Mouse (Mus musculus): ENCODE results near the gene Mterf1a. TPM values are rescaled to one million over a fixed set of nuclear protein-coding genes. Genes with fewer than 3 reads are reported as not detected.

The Mterf1a gene
- polyA plus RNA-seq, 1 experiment from 2014 or later: 4.8 TPM

Other genes starting within 250 kb of the Mterf1a start
- not detected in 2 replicates for gene Tmbim7, start 242.8 kb downstream of the Mterf1a start, polyA plus RNA-seq (2014; fragmentation: Nextera tagmentation; extraction: Ambion mirVana)
- 65.5 and 72.0 TPM in 2 replicates for gene Gatad1, start 236.7 kb downstream of the Mterf1a start, polyA plus RNA-seq (2014; fragmentation: Nextera tagmentation; extraction: Ambion mirVana)
- gene Ankib1, start 91.0 kb downstream of the Mterf1a start, polyA plus RNA-seq (2014; fragmentation: Nextera tagmentation; extraction: Ambion mirVana): 8.0 and 8.9 TPM in 2 replicates
- 38.4 and 41.4 TPM in 2 replicates for gene Krit1, start 90.7 kb downstream of the Mterf1a start, polyA plus RNA-seq (2014; fragmentation: Nextera tagmentation; extraction: Ambion mirVana)
- 0.30 and 0.32 TPM in 2 replicates for gene Lrrd1, start 48.8 kb downstream of the Mterf1a start, polyA plus RNA-seq (2014; fragmentation: Nextera tagmentation; extraction: Ambion mirVana)
- 93.5 and 104 TPM in 2 replicates for gene Akap9, start 34.1 kb upstream of the Mterf1a start, polyA plus RNA-seq (2014; fragmentation: Nextera tagmentation; extraction: Ambion mirVana)
- gene Cyp51, start 210.8 kb upstream of the Mterf1a start, polyA plus RNA-seq (2014; fragmentation: Nextera tagmentation; extraction: Ambion mirVana): 30.6 and 35.2 TPM in 2 replicates